Mouse (Mus musculus) stomach, embryonic 15.5 days (tissue): Measurements from ENCODE around the gene Nudt2. TPM values are rescaled to one million over a fixed set of nuclear protein-coding genes. Genes with fewer than 3 reads are reported as not detected.

Experiments
- ATAC-seq: fragments of 200-750 bp; cut with Nextera tagmentation; 2 replicates; pipeline ENCODE4 v1.8.0; 2017; ENCODE audit warnings: low read depth, moderate number of reproducible peaks, moderate TSS enrichment; ENCODE audit not compliant: insufficient read depth, low FRiP score
- H3K27ac ChIP-seq: fragments of 300-500 bp; sonication (generic); 2 replicates; pipeline ENCODE4 v1.5.1; 2015; ENCODE audit warnings: mild to moderate bottlenecking, inconsistent platforms
- H3K27me3 ChIP-seq: fragments of 300-500 bp; sonication (generic); replicated peaks from 2 replicates; pipeline ENCODE4 v1.6.1; 2015; ENCODE audit warnings: inconsistent platforms
- H3K36me3 ChIP-seq: fragments of 300-500 bp; sonication (generic); 2 replicates; pipeline ENCODE4 v1.6.1; 2015; ENCODE audit warnings: inconsistent platforms
- H3K4me1 ChIP-seq: fragments of 300-500 bp; sonication (generic); 2 replicates; pipeline ENCODE4 v1.6.1; 2015; ENCODE audit warnings: inconsistent platforms
- H3K4me2 ChIP-seq: fragments of 300-500 bp; sonication (generic); 2 replicates; pipeline ENCODE4 v1.6.1; 2015; ENCODE audit warnings: mild to moderate bottlenecking, inconsistent platforms
- H3K4me3 ChIP-seq: fragments of 300-500 bp; sonication (generic); replicated peaks from 2 replicates; pipeline ENCODE4 v1.5.1; 2015; ENCODE audit warnings: inconsistent platforms
- H3K9ac ChIP-seq: fragments of 300-500 bp; sonication (generic); 2 replicates; pipeline ENCODE4 v1.6.1; 2015; ENCODE audit warnings: inconsistent platforms
- H3K9me3 ChIP-seq: fragments of 300-500 bp; sonication (generic); 2 replicates; pipeline ENCODE4 v1.6.1; 2016; ENCODE audit warnings: inconsistent platforms
- WGBS: fragments of 180-500 bp; shearing (Covaris S2); methylation state at CpG from one replicate; pipeline ENCODE4 v1.1.7; 2015; 5-methylcytosine and 5-hydroxymethylcytosine counted together
- polyA plus RNA-seq: library from polyadenylated mRNA; unstranded; fragments of >200 nt; fragmentation: Nextera tagmentation; extraction: Ambion mirVana; gene quantifications from 2 replicates; pipeline ENCODE4 v1.2.1, GENCODE M21; 2015

The Nudt2 gene
- polyA plus RNA-seq, 1 experiment from 2014 or later: 55.7 TPM

GRCm38 (mm10) chr4:41524829-41525228 lies 59.9 kb downstream of the Nudt2 start:
- no peak overlapping the region for H3K4me3 ChIP-seq
- no peaks in the 10 kb centered on the region for H3K36me3 ChIP-seq
- H3K27me3 ChIP-seq: 0 out of 2 replicates have a peak, but pooled peaks cover 3% of the 10 kb centered on the region
- H3K9me3 ChIP-seq: no peaks in the 10 kb centered on the region
- no peak for ATAC-seq
- H3K9ac ChIP-seq: no peak overlapping the region
- H3K27ac ChIP-seq: no peak overlapping the region
- 65% methylated on average over 9 of the region's 9 CpGs for WGBS
- H3K4me2 ChIP-seq: no peak overlapping the region
- H3K4me1 ChIP-seq: no peaks in the 10 kb centered on the region; the same call in 1 of the 2 replicates

- Histone ChIP-seq H3K36me3 (no peaks in the 10 kb centered on the region), H3K27ac (no peak overlapping the region), H3K4me2 (no peak overlapping the region), H3K4me3 (no peak overlapping the region), H3K9me3 (no peaks in the 10 kb centered on the region), H3K9ac (no peak overlapping the region), H3K27me3 (no peaks in the 10 kb centered on the region), H3K4me1 (no peaks in the 10 kb centered on the region)
- 71% methylated on average over 7 of the region's 7 CpGs for WGBS
- no peak for ATAC-seq
Measured at GRCm38 (mm10) chr4:41526553-41526952, 61.6 kb downstream of the Nudt2 start.

DNA sequence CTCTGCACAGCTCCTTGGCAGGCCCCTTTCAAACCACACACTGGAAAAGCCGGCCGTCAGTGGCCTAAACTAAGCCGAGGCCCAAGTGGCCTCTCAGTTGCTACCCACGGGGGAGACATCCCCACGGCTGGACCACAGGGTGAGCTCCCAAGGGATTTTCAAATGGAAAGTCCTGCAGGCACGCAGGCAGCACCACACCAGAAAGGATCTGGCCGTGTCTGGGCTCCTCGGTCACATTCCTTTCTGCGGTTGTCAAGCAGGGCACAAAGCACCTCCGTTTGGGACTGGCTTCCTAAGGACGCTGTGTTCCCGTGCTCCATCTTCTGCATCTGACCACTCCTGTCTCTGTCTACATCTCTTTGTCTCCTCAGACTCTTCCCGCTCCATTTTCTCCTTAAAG lies 62.1 kb downstream of the Nudt2 start:
- Histone ChIP-seq H3K27me3 (no peaks in the 10 kb centered on the region), H3K4me1 (no peaks in the 10 kb centered on the region), H3K36me3 (no peaks in the 10 kb centered on the region), H3K4me2 (no peak overlapping the region), H3K9me3 (no peaks in the 10 kb centered on the region), H3K9ac (no peak overlapping the region), H3K27ac (no peak overlapping the region), H3K4me3 (no peak overlapping the region)
- ATAC-seq: no peak
- WGBS: 53% methylated on average over 13 of the region's 13 CpGs

- 33% methylated on average over 8 of the region's 8 CpGs for WGBS
- H3K36me3 ChIP-seq: no peaks in the 10 kb centered on the region
- H3K4me2 ChIP-seq: no peak overlapping the region
- no peaks in the 10 kb centered on the region for H3K9me3 ChIP-seq
- H3K4me1 ChIP-seq: no peaks in the 10 kb centered on the region
- ATAC-seq: no peak
- H3K4me3 ChIP-seq: no peak overlapping the region
- no peaks in the 10 kb centered on the region for H3K27me3 ChIP-seq
- no peak overlapping the region for H3K9ac ChIP-seq
- no peak overlapping the region for H3K27ac ChIP-seq
Measured at GRCm38 (mm10) chr4:41527996-41528395, 63.0 kb downstream of the Nudt2 start.

Other genes starting within 250 kb of the Nudt2 start
- gene Ubap2, start 190.0 kb upstream of the Nudt2 start, polyA plus RNA-seq: 54.3 and 55.7 TPM in 2 replicates
- 56.2 and 58.7 TPM in 2 replicates for gene Dcaf12, start 150.3 kb upstream of the Nudt2 start, polyA plus RNA-seq
- gene Ubap1, start 116.2 kb upstream of the Nudt2 start, polyA plus RNA-seq: 48.9 and 49.5 TPM in 2 replicates
- 5.5 and 6.1 TPM in 2 replicates for gene Kif24, start 264 bp upstream of the Nudt2 start, polyA plus RNA-seq
- gene AI464131, start 37.9 kb downstream of the Nudt2 start, polyA plus RNA-seq: 5.7 and 6.4 TPM in 2 replicates
- gene 1110017D15Rik, start 52.2 kb downstream of the Nudt2 start, polyA plus RNA-seq: 0.30 and 0.55 TPM in 2 replicates
- gene Fam219a, start 104.4 kb downstream of the Nudt2 start, polyA plus RNA-seq: 2.9 and 3.5 TPM in 2 replicates
- 3.0 and 3.7 TPM in 2 replicates for gene Dnaic1, start 104.6 kb downstream of the Nudt2 start, polyA plus RNA-seq
- 18.3 and 24.0 TPM in 2 replicates for gene Enho, start 175.2 kb downstream of the Nudt2 start, polyA plus RNA-seq
- gene Cntfr, start 231.9 kb downstream of the Nudt2 start, polyA plus RNA-seq: 8.3 and 11.8 TPM in 2 replicates
- gene Il11ra1, start 234.8 kb downstream of the Nudt2 start, polyA plus RNA-seq: 153 and 157 TPM in 2 replicates
- 59.5 and 61.1 TPM in 2 replicates for gene Rpp25l, start 248.4 kb downstream of the Nudt2 start, polyA plus RNA-seq